Mouse (Mus musculus): Measurements from ENCODE around the gene Atg4b.
A peak's percentile ranks its signal among the peaks of the same experiment; 100 is the strongest.
"Not testable (repeated sequence)": the region's sequence is repeated elsewhere in the genome, so short reads cannot be mapped to it uniquely, and the experiment has no call there.

Gene Atg4b

GRCm38 (mm10) chr1:93818722-93819121, 67.4 kb downstream of the Atg4b start:
- DNase-seq (ENCODE audit: low spot score in 2 of 2) = no peak

GRCm38 (mm10) chr1:93823796-93824495, 72.6 kb downstream of the Atg4b start:
- no peak for DNase-seq (ENCODE audit: low spot score in 2 of 2)

GRCm38 (mm10) chr1:93824609-93825008, 73.3 kb downstream of the Atg4b start, which contains the start of gene D2hgdh:
TSS of gene D2hgdh (plus strand) at chr1:93824909.
- no peak for DNase-seq (ENCODE audit: low spot score in 2 of 2)

- DNase-seq (ENCODE audit: low spot score in 2 of 2) = peak; percentile 86 to 91
Observed at GRCm38 (mm10) chr1:93825105-93825674, 73.9 kb downstream of the Atg4b start.

- no peak for DNase-seq (ENCODE audit: low spot score in 2 of 2)
Observed at GRCm38 (mm10) chr1:93825771-93826539, 74.7 kb downstream of the Atg4b start.

- DNase-seq (ENCODE audit: low spot score in 2 of 2) = no peak
Observed at GRCm38 (mm10) chr1:93826540-93826835, 75.2 kb downstream of the Atg4b start.

GRCm38 (mm10) chr1:93832754-93833360, 81.6 kb downstream of the Atg4b start:
- not testable (repeated sequence) for DNase-seq (ENCODE audit: low spot score in 2 of 2)

- no peak for DNase-seq (ENCODE audit: low spot score in 2 of 2)
Observed at GRCm38 (mm10) chr1:93834671-93835150, 83.4 kb downstream of the Atg4b start.

GRCm38 (mm10) chr1:93835211-93835610, 83.9 kb downstream of the Atg4b start:
- DNase-seq (ENCODE audit: low spot score in 2 of 2) = no peak

- DNase-seq (ENCODE audit: low spot score in 2 of 2) = no peak
Observed at GRCm38 (mm10) chr1:93835876-93836531, 84.7 kb downstream of the Atg4b start.

- no peak for DNase-seq (ENCODE audit: low spot score in 2 of 2)
Observed at GRCm38 (mm10) chr1:93836532-93836913, 85.2 kb downstream of the Atg4b start.

- no peak for DNase-seq (ENCODE audit: low spot score in 2 of 2)
Observed at GRCm38 (mm10) chr1:93837335-93837734, 86.0 kb downstream of the Atg4b start.

GRCm38 (mm10) chr1:93838569-93838968, 87.3 kb downstream of the Atg4b start:
- not testable (repeated sequence) for DNase-seq (ENCODE audit: low spot score in 2 of 2)
